Mouse (Mus musculus): ENCODE data around the gene Ppp1r12b. TPM values are rescaled to one million over a fixed set of nuclear protein-coding genes. Genes with fewer than 3 reads are reported as not detected.

Gene Ppp1r12b
- total and polyA plus RNA-seq, 3 experiments, result 0.64 to 1.8 (median 1.6) TPM

DNA sequence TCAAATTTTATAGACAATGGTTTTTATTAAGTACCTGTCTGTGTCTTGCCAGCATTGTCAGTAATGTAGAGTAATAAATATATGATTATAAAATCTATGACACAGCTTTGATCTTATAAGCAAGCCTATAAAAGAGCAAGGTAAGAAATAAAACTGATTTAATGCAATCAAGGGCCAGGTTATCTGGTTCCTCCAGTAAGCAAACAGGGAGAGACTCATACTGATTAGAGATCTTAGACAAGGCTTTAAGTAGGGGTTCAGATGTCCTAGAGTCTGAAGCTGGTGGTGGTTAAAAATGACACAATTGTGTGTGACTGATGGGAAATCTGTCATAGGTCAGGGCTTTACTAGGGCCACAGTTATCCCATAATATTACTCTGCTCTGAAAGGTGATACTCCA is 164.3 kb downstream of the Ppp1r12b start:
- no peak for DNase-seq (ENCODE audit: extremely low read depth)
- in situ Hi-C loops (cut with MboI; ENCODE audit: low pct_ligation_motif_present, low pct_unique_long_range_greater_than_20kb, low sequenced_read_pairs) (no loop called here), dilution Hi-C loops (cut with MboI; ENCODE audit: extremely low pct_ligation_motif_present, extremely low pct_unique_long_range_greater_than_20kb, low sequenced_read_pairs) (no loop called here)
- Histone ChIP-seq H3K36me3 (replicated peaks in 1 of 2; ENCODE audit: control insufficient read depth in 1 of 2, insufficient read depth in 1 of 2, low read length in 1 of 2) (no peaks in the 10 kb centered on the region), H3K27ac (ENCODE audit: insufficient read depth, low read depth) (no peak overlapping the region), H3K4me3 (replicated peaks in 1 of 3; ENCODE audit: low read depth in 2 of 3, low read length in 2 of 3, poor library complexity in 1 of 3) (no peak overlapping the region), H3K4me2 (ENCODE audit: insufficient read depth, low read depth, poor library complexity, severe bottlenecking) (no peak overlapping the region), H3K9me3 (replicated peaks; ENCODE audit: low read length) (no peaks in the 10 kb centered on the region), H3K4me1 (ENCODE audit: control insufficient read depth in 1 of 2, insufficient read depth in 2 of 2) (peaks cover 0 to 7% of the 10 kb centered on the region in 2 experiments; a peak in 1 of 4 replicates), H3K9ac (ENCODE audit: insufficient read depth, low read depth) (no peak overlapping the region), H3K27me3 (replicated peaks) (no peaks in the 10 kb centered on the region), H3K79me2 (replicated peaks; ENCODE audit: control insufficient read depth, extremely low read depth, insufficient read depth, poor library complexity, severe bottlenecking) (no peaks in the 10 kb centered on the region)
- TF ChIP-seq CHD1 (IDR thresholded peaks at IDR 0.05; ENCODE audit: low read depth, low read length), result no peak
- no peak for TF ChIP-seq ZC3H11A (IDR thresholded peaks at IDR 0.05; ENCODE audit: low read depth, low read length)
- TF ChIP-seq TBP (conservative IDR thresholded peaks at IDR 0.05; ENCODE audit: low read depth, low read length), result no peak
- TF ChIP-seq BHLHE40 (IDR thresholded peaks at IDR 0.05; ENCODE audit: low read depth, low read length), result no peak
- no peak for TF ChIP-seq JUND (conservative IDR thresholded peaks at IDR 0.05; ENCODE audit: low read depth, low read length)
- TF ChIP-seq E2F4 (IDR thresholded peaks at IDR 0.05; ENCODE audit: insufficient replicate concordance, low read depth, low read length), result no peak
- no peak for TF ChIP-seq CTCF (conservative IDR thresholded peaks at IDR 0.05 in 1 of 2, IDR thresholded peaks at IDR 0.05 in 1 of 2; ENCODE audit: low read depth in 2 of 2, low read length in 2 of 2)
- no peak for TF ChIP-seq SIN3A (IDR thresholded peaks at IDR 0.05; ENCODE audit: low read length)

- H3K4me1 ChIP-seq (ENCODE audit: control insufficient read depth in 1 of 2, insufficient read depth in 2 of 2), result peaks cover 0 to 7% of the 10 kb centered on the region in 2 experiments; a peak in 2 of 4 replicates
- H3K4me2 ChIP-seq (ENCODE audit: insufficient read depth, low read depth, poor library complexity, severe bottlenecking), result no peak overlapping the region
- H3K27ac ChIP-seq (ENCODE audit: insufficient read depth, low read depth), result no peak overlapping the region
- TF ChIP-seq RAD21 (IDR thresholded peaks at IDR 0.05; ENCODE audit: low read depth, low read length), result no peak
- TF ChIP-seq MEF2A (IDR thresholded peaks at IDR 0.05; ENCODE audit: borderline replicate concordance, low read depth, low read length), result no peak
- no peak for TF ChIP-seq JUN (IDR thresholded peaks at IDR 0.05; ENCODE audit: insufficient read depth, low read depth, low read length)
- TF ChIP-seq UBTF (IDR thresholded peaks at IDR 0.05; ENCODE audit: low read depth, low read length), result no peak
- no peak for TF ChIP-seq MAZ (IDR thresholded peaks at IDR 0.05; ENCODE audit: low read depth, low read length)
- TF ChIP-seq ELF1 (IDR thresholded peaks at IDR 0.05; ENCODE audit: low read depth, low read length), result no peak
- TF ChIP-seq RCOR1 (conservative IDR thresholded peaks at IDR 0.05; ENCODE audit: low read depth, low read length), result no peak
- TF ChIP-seq ZKSCAN1 (IDR thresholded peaks at IDR 0.05; ENCODE audit: borderline replicate concordance, low read depth, low read length), result no peak
- TF ChIP-seq POLR2A (IDR thresholded peaks at IDR 0.05; ENCODE audit: low read depth, low read length), result no peak
- TF ChIP-seq SIN3A (IDR thresholded peaks at IDR 0.05; ENCODE audit: low read length), result no peak
- TF ChIP-seq USF2 (conservative IDR thresholded peaks at IDR 0.05; ENCODE audit: low read depth, low read length), result no peak
- TF ChIP-seq MYC (IDR thresholded peaks at IDR 0.05; ENCODE audit: low read depth, low read length), result no peak
- no peak for TF ChIP-seq CHD1 (IDR thresholded peaks at IDR 0.05; ENCODE audit: low read depth, low read length)
- no peak for TF ChIP-seq MAFK (IDR thresholded peaks at IDR 0.05; ENCODE audit: insufficient replicate concordance, low read length)
- no peak for TF ChIP-seq SMC3 (IDR thresholded peaks at IDR 0.05; ENCODE audit: low read depth, low read length)
- TF ChIP-seq HCFC1 (IDR thresholded peaks at IDR 0.05; ENCODE audit: low read depth, low read length), result no peak
- no peak for TF ChIP-seq MAX (IDR thresholded peaks at IDR 0.05; ENCODE audit: low read length)
- TF ChIP-seq E2F4 (IDR thresholded peaks at IDR 0.05; ENCODE audit: insufficient replicate concordance, low read depth, low read length), result no peak
- TF ChIP-seq NRF1 (IDR thresholded peaks at IDR 0.05; ENCODE audit: low read depth, low read length), result no peak
- dilution Hi-C loops (cut with MboI; ENCODE audit: extremely low pct_ligation_motif_present, extremely low pct_unique_long_range_greater_than_20kb, low sequenced_read_pairs) (no loop called here), in situ Hi-C loops (cut with MboI; ENCODE audit: low pct_ligation_motif_present, low pct_unique_long_range_greater_than_20kb, low sequenced_read_pairs) (no loop called here)
- H3K79me2 ChIP-seq (replicated peaks; ENCODE audit: control insufficient read depth, extremely low read depth, insufficient read depth, poor library complexity, severe bottlenecking), result no peaks in the 10 kb centered on the region
- H3K4me3 ChIP-seq (replicated peaks in 1 of 3; ENCODE audit: low read depth in 2 of 3, low read length in 2 of 3, poor library complexity in 1 of 3), result no peak overlapping the region
- no peaks in the 10 kb centered on the region for H3K36me3 ChIP-seq (replicated peaks in 1 of 2; ENCODE audit: control insufficient read depth in 1 of 2, insufficient read depth in 1 of 2, low read length in 1 of 2)
- no peaks in the 10 kb centered on the region for H3K9me3 ChIP-seq (replicated peaks; ENCODE audit: low read length)
- no peaks in the 10 kb centered on the region for H3K27me3 ChIP-seq (replicated peaks)
- no peak for DNase-seq (ENCODE audit: extremely low read depth)
- no peak overlapping the region for H3K9ac ChIP-seq (ENCODE audit: insufficient read depth, low read depth)
Observed at GRCm38 (mm10) chr1:134790716-134791439, 164.9 kb downstream of the Ppp1r12b start.

Data from CH12.LX (cell line).